Mouse (Mus musculus): ENCODE measurements at regions not wholly inside any gene's neighbourhood (a gene's known extent, or its start where the extent isn't known, plus 50 kb on each side); places are given as distances from the start of the nearest gene placed in this dataset.

DNA sequence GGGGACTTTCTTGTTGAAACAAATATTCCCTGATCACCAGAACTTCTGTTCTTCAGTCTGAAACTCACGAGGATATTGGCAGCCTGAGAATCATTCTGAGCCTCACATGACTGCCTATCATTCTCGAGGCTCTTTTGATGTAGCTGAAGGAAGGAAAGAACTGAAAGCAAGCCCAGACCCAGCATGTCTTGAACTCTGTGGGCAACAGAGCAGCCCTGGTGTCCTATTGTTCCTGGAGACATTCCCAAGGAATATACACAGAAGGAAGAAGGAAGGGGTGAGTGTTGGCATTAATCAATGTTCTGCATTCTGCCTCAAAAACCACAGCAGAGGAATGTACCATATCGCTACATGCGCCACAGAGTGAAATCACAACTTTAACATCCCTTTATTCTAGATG lies 449.4 kb upstream of the Gm10306 start:
- WGBS, result 78% methylated on average over 4 of the region's 4 CpGs
- Histone ChIP-seq H3K4me3 (ENCODE audit: low read depth, low read length) (no peak overlapping the region), H3K4me1 (replicated peaks; ENCODE audit: control insufficient read depth, insufficient read depth) (no peaks in the 10 kb centered on the region), H3K27ac (replicated peaks) (no peak overlapping the region), H3K36me3 (ENCODE audit: control insufficient read depth, insufficient read depth, low read length) (no peaks in the 10 kb centered on the region), H3K9ac (ENCODE audit: low read length) (no peak overlapping the region), H3K27me3 (ENCODE audit: control insufficient read depth, insufficient read depth, low read length) (no peaks in the 10 kb centered on the region), H3K9me3 (ENCODE audit: control insufficient read depth, low read length) (no peaks in the 10 kb centered on the region), H3K4me2 (replicated peaks; ENCODE audit: low read depth) (no peak overlapping the region)
- TF ChIP-seq EP300 (optimal IDR thresholded peaks at IDR 0.05) (no peak), CTCF (IDR thresholded peaks at IDR 0.05; ENCODE audit: low read depth) (no peak)
- DNase-seq (ENCODE audit: low spot score) (no peak), ATAC-seq (ENCODE audit: low FRiP score, low TSS enrichment) (no peak)

DNA sequence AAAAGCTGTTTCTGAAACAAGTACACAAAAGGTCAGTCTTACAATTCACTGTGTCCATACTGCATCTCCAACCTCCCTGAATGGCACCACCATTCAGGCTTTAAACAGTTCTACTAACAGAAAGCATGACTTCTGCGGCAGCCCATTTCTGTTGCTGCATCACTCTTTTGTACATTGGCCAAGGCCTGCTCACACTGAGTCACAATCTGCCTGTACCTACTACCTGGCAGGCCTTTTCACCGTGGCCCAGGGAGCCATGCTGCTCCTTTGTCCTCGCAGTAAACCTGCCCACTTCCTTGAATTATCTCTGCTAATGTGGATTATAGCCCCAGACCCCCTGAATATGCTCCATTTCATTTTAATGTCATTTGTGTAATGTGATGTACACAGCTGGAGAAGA lies 439.5 kb upstream of the Gm10306 start:
- H3K36me3 ChIP-seq (ENCODE audit: control insufficient read depth, insufficient read depth, low read length), result no peaks in the 10 kb centered on the region
- 90% methylated on average over 3 of the region's 3 CpGs for WGBS

DNA sequence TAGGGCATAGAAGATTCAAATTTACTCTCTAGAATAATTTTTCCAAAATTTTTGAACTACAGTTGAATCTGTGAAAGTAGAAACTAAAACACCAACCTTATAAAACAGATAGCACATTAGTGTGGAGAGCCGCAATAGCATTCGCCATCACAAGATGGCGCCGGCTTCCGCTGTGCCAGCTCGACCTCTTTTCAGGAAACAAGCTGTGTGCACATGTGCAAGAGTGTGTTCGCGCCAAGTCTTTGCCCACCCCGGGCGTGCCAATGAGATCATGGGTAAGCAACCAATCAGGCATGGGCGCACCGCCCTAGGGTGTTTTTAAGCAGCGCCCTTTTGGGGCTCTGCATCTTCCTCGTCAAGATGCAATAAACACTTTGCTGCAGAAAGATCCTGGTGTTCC lies 432.2 kb upstream of the Gm10306 start:
- WGBS, result 74% methylated on average over 14 of the region's 14 CpGs
- Histone ChIP-seq H3K27ac (replicated peaks) (no peak overlapping the region), H3K9me3 (ENCODE audit: control insufficient read depth, low read length) (no peaks in the 10 kb centered on the region), H3K36me3 (ENCODE audit: control insufficient read depth, insufficient read depth, low read length) (no peaks in the 10 kb centered on the region), H3K9ac (ENCODE audit: low read length) (no peak overlapping the region), H3K4me1 (replicated peaks; ENCODE audit: control insufficient read depth, insufficient read depth) (no peaks in the 10 kb centered on the region), H3K27me3 (ENCODE audit: control insufficient read depth, insufficient read depth, low read length) (no peaks in the 10 kb centered on the region), H3K4me3 (ENCODE audit: low read depth, low read length) (no peak overlapping the region), H3K4me2 (replicated peaks; ENCODE audit: low read depth) (no peak overlapping the region)
- peak; percentile 15 for DNase-seq (ENCODE audit: low spot score)
- peak; percentile 62 for TF ChIP-seq CTCF (IDR thresholded peaks at IDR 0.05; ENCODE audit: low read depth)
- TF ChIP-seq EP300 (optimal IDR thresholded peaks at IDR 0.05), result no peak
- ATAC-seq (ENCODE audit: low FRiP score, low TSS enrichment), result no peak

More for the DNA sequence above, 439.5 kb upstream of the Gm10306 start:
- ATAC-seq (ENCODE audit: low FRiP score, low TSS enrichment) (no peak), DNase-seq (ENCODE audit: low spot score) (no peak)
- Histone ChIP-seq H3K27me3 (ENCODE audit: control insufficient read depth, insufficient read depth, low read length) (no peaks in the 10 kb centered on the region), H3K9ac (ENCODE audit: low read length) (no peak overlapping the region), H3K9me3 (ENCODE audit: control insufficient read depth, low read length) (no peaks in the 10 kb centered on the region), H3K4me1 (replicated peaks; ENCODE audit: control insufficient read depth, insufficient read depth) (no peaks in the 10 kb centered on the region), H3K4me2 (replicated peaks; ENCODE audit: low read depth) (no peak overlapping the region), H3K27ac (replicated peaks) (no peak overlapping the region), H3K4me3 (ENCODE audit: low read depth, low read length) (no peak overlapping the region)
- TF ChIP-seq EP300 (optimal IDR thresholded peaks at IDR 0.05) (no peak), CTCF (IDR thresholded peaks at IDR 0.05; ENCODE audit: low read depth) (no peak)

DNA sequence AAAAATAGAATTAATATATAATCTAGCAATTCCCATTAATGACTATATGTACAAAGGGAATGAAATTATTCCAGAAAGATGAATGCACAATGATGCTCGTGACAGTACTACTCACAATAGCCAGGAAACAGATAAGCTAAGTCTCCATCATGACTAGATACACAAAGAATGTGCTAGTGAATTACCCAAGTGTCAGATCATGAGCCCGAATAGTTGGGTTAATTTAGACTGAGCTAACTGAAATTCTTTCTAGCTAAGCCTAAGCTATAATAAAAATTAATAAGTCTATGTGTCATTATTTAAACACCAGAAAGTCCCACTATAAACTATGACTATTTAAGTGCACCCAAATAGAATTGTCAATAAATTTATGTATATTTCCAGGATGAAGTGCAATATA lies 418.4 kb upstream of the Gm10306 start:
- Histone ChIP-seq H3K36me3 (ENCODE audit: control insufficient read depth, insufficient read depth, low read length) (no peaks in the 10 kb centered on the region), H3K4me3 (ENCODE audit: low read depth, low read length) (no peak overlapping the region), H3K4me1 (replicated peaks; ENCODE audit: control insufficient read depth, insufficient read depth) (no peaks in the 10 kb centered on the region), H3K9ac (ENCODE audit: low read length) (no peak overlapping the region), H3K27me3 (ENCODE audit: control insufficient read depth, insufficient read depth, low read length) (no peaks in the 10 kb centered on the region), H3K4me2 (replicated peaks; ENCODE audit: low read depth) (no peak overlapping the region), H3K27ac (replicated peaks) (no peak overlapping the region), H3K9me3 (ENCODE audit: control insufficient read depth, low read length) (no peaks in the 10 kb centered on the region)
- DNase-seq (ENCODE audit: low spot score), result no peak
- TF ChIP-seq EP300 (optimal IDR thresholded peaks at IDR 0.05), result no peak
- TF ChIP-seq CTCF (IDR thresholded peaks at IDR 0.05; ENCODE audit: low read depth), result no peak
- ATAC-seq (ENCODE audit: low FRiP score, low TSS enrichment), result no peak
- 56% methylated on average over 2 of the region's 2 CpGs for WGBS

DNA sequence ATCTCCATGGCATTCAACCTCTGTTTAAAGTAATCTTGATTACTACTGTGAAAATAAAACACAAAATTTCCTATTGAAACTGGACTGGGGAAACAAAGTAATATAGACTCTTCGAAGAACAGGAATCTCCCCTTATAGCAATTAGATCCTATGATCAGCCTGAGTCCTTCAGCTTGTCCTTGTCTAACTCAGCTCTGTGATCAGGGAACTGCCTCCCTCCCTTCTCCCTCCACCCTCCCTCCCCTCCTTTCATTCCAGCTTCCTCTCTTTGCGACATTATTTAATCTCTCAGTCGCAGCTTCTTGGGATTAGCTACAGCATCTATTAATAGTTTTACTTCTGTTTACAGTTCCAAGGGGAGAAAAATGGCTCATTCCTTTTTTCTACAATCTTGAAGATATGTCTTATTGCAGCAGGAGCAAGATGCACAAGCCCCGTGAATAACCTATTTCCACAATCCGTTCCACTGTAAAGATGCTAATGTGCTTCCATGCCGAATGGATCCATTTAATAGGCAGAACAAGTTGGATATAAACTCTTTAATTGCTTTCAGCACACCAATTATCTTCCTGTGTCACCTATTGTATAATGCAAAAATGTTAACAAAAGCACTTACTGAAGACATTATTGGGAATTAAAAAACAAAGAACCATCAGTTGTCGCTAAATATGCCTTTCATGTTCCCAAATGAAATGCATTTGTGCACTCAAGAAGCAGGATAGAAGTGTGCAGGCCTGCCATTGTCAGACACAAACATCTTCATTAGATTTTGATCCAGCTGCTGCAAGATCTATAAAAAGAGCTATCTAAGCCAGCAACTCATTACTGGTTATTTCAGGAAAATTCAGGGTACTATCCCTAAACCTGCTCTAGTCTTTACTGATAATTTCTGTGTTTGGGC lies 411.2 kb upstream of the Gm10306 start:
- H3K4me1 ChIP-seq (replicated peaks; ENCODE audit: control insufficient read depth, insufficient read depth), result no peaks in the 10 kb centered on the region
- no peak for DNase-seq (ENCODE audit: low spot score)
- no peak overlapping the region for H3K4me2 ChIP-seq (replicated peaks; ENCODE audit: low read depth)
- H3K9me3 ChIP-seq (ENCODE audit: control insufficient read depth, low read length), result no peaks in the 10 kb centered on the region
- no peaks in the 10 kb centered on the region for H3K27me3 ChIP-seq (ENCODE audit: control insufficient read depth, insufficient read depth, low read length)
- no peak overlapping the region for H3K4me3 ChIP-seq (ENCODE audit: low read depth, low read length)
- H3K27ac ChIP-seq (replicated peaks), result no peak overlapping the region
- H3K36me3 ChIP-seq (ENCODE audit: control insufficient read depth, insufficient read depth, low read length), result no peaks in the 10 kb centered on the region
- WGBS, result 58% methylated on average over 7 of the region's 7 CpGs
- no peak for ATAC-seq (ENCODE audit: low FRiP score, low TSS enrichment)
- H3K9ac ChIP-seq (ENCODE audit: low read length), result no peak overlapping the region
- TF ChIP-seq CTCF (IDR thresholded peaks at IDR 0.05; ENCODE audit: low read depth) (no peak), EP300 (optimal IDR thresholded peaks at IDR 0.05) (no peak)

DNA sequence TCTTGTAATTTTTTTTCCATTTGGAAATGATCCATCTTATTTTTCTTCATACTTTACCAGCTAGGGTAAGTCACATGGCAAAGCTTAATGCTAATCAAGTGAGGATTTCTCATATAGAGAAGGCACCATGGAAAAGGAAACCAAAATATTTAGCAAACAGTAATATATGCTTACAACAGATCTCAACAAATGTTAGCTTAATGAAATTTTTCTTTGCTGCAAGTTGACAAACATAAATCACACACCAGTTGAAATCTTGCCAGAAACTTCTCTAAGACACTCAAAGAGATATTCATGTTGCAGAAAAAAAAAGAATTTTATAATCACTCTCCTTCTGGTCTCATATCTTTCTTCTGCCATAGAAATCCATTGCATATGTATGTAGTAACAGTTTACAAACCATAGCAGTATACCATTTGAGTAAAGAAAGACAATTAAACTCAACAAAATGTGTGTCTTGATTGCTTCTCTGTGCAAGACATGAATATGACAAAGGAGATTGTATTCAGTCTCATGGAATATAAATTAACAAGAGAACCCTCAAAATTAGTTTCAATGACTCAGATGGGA lies 408.3 kb upstream of the Gm10306 start:
- H3K36me3 ChIP-seq (ENCODE audit: control insufficient read depth, insufficient read depth, low read length), result no peaks in the 10 kb centered on the region
- ATAC-seq (ENCODE audit: low FRiP score, low TSS enrichment) (no peak), DNase-seq (ENCODE audit: low spot score) (no peak)
- no peaks in the 10 kb centered on the region for H3K4me1 ChIP-seq (replicated peaks; ENCODE audit: control insufficient read depth, insufficient read depth)
- H3K4me2 ChIP-seq (replicated peaks; ENCODE audit: low read depth), result no peak overlapping the region
- no peak overlapping the region for H3K27ac ChIP-seq (replicated peaks)
- H3K9ac ChIP-seq (ENCODE audit: low read length), result no peak overlapping the region
- no peaks in the 10 kb centered on the region for H3K9me3 ChIP-seq (ENCODE audit: control insufficient read depth, low read length)
- no peak for TF ChIP-seq CTCF (IDR thresholded peaks at IDR 0.05; ENCODE audit: low read depth)
- TF ChIP-seq EP300 (optimal IDR thresholded peaks at IDR 0.05), result no peak
- H3K4me3 ChIP-seq (ENCODE audit: low read depth, low read length), result no peak overlapping the region
- H3K27me3 ChIP-seq (ENCODE audit: control insufficient read depth, insufficient read depth, low read length), result no peaks in the 10 kb centered on the region

All from stomach, postnatal 0 days (tissue).